Mouse (Mus musculus) ES-Bruce4 (cell line): ENCODE measurements around the gene Cacng7. TPM values are rescaled to one million over a fixed set of nuclear protein-coding genes. Genes with fewer than 3 reads are reported as not detected.

Source experiments
- H3K27ac ChIP-seq: 2 replicates; pipeline ENCODE4 v1.5.1; 2012; ENCODE audit warnings: low read length, inconsistent platforms; ENCODE audit not compliant: insufficient read depth
- H3K27me3 ChIP-seq: 2 replicates; pipeline ENCODE4 v1.6.1; 2012; ENCODE audit warnings: mild to moderate bottlenecking, low read length, inconsistent platforms; ENCODE audit not compliant: control insufficient read depth, poor library complexity, insufficient read depth, severe bottlenecking
- H3K36me3 ChIP-seq: 2 replicates; pipeline ENCODE4 v1.6.1; 2012; ENCODE audit warnings: inconsistent platforms, mild to moderate bottlenecking, low read length, moderate library complexity; ENCODE audit not compliant: control insufficient read depth, poor library complexity, insufficient read depth, severe bottlenecking
- H3K4me1 ChIP-seq: one replicate; pipeline ENCODE4 v1.8.1; 2011; ENCODE audit warnings: low read length; ENCODE audit not compliant: control insufficient read depth, insufficient read depth
- H3K4me3 ChIP-seq: 2 replicates; pipeline ENCODE4 v1.5.1; 2011; ENCODE audit warnings: low read depth, mild to moderate bottlenecking, low read length
- H3K9ac ChIP-seq: 2 replicates; pipeline ENCODE4 v1.6.1; 2012; ENCODE audit warnings: low read depth, mild to moderate bottlenecking, inconsistent platforms; ENCODE audit not compliant: poor library complexity, severe bottlenecking
- H3K9me3 ChIP-seq: replicated peaks from 2 replicates; pipeline ENCODE4 v1.6.1; 2012; ENCODE audit warnings: mild to moderate bottlenecking, low read length, inconsistent platforms; ENCODE audit not compliant: control insufficient read depth, poor library complexity, insufficient read depth, severe bottlenecking
- CTCF ChIP-seq: IDR thresholded peaks from one replicate; pipeline ENCODE4 v1.8.1; 2011; ENCODE audit warnings: low read depth, low read length
- EP300 ChIP-seq: IDR thresholded peaks from 2 replicates; pipeline ENCODE4 v1.6.1; 2011; ENCODE audit warnings: low read depth, low read length; ENCODE audit not compliant: insufficient read depth
- POLR2A ChIP-seq: IDR thresholded peaks from one replicate; pipeline ENCODE4 v1.8.1; 2011; ENCODE audit warnings: low read length; ENCODE audit not compliant: insufficient read depth
- polyA plus RNA-seq: library from polyadenylated mRNA; stranded (reverse); fragments of >200 nt; gene quantifications from 2 replicates; pipeline ENCODE4 v1.2.4, GENCODE M21; 2011; ENCODE audit warnings: low read depth; ENCODE audit not compliant: missing spikeins, insufficient read depth, insufficient read length

Gene Cacng7
- polyA plus RNA-seq, 1 experiment: 57.6 TPM

- H3K27me3 ChIP-seq: no peaks in the 10 kb centered on the region
- H3K9me3 ChIP-seq: no peaks in the 10 kb centered on the region
- no peaks in the 10 kb centered on the region for H3K4me1 ChIP-seq
- 0 out of 2 replicates have a peak overlapping the region, but pooled peaks have one; percentile 10 for H3K27ac ChIP-seq
- H3K4me3 ChIP-seq: peak overlapping the region; percentile 68
- H3K36me3 ChIP-seq: no peaks in the 10 kb centered on the region
- TF ChIP-seq CTCF (no peak), POLR2A (no peak), EP300 (no peak)
- peak overlapping the region; percentile 92 for H3K9ac ChIP-seq
These were observed 535 bp upstream of the Cacng7 start for GRCm38 (mm10) chr7:3332224-3332615.

GRCm38 (mm10) chr7:3333542-3333941, 787 bp downstream of the Cacng7 start:
- no peak for TF ChIP-seq EP300
- no peak for TF ChIP-seq CTCF
- TF ChIP-seq POLR2A: no peak
- no peaks in the 10 kb centered on the region for H3K27me3 ChIP-seq
- no peaks in the 10 kb centered on the region for H3K36me3 ChIP-seq
- H3K9ac ChIP-seq: peak overlapping the region; percentile 92
- no peaks in the 10 kb centered on the region for H3K4me1 ChIP-seq
- peak overlapping the region; percentile 39 for H3K27ac ChIP-seq
- no peaks in the 10 kb centered on the region for H3K9me3 ChIP-seq
- peak overlapping the region; percentile 73 for H3K4me3 ChIP-seq

- H3K27me3 ChIP-seq: no peaks in the 10 kb centered on the region
- peaks cover under 1% of the 10 kb centered on the region for H3K4me1 ChIP-seq
- H3K4me3 ChIP-seq: peak overlapping the region; percentile 13
- H3K36me3 ChIP-seq: peaks cover 10% of the 10 kb centered on the region
- H3K9me3 ChIP-seq: no peaks in the 10 kb centered on the region
- no peak overlapping the region for H3K27ac ChIP-seq
- TF ChIP-seq POLR2A: no peak
- peak; percentile 61 for TF ChIP-seq CTCF
- 0 out of 2 replicates have a peak, but pooled peaks have one; percentile 15 for TF ChIP-seq EP300
- H3K9ac ChIP-seq: peak overlapping the region; percentile 16; the same call in 1 of the 2 replicates
These were observed 3.7 kb downstream of the Cacng7 start for GRCm38 (mm10) chr7:3336412-3336811.

- Histone ChIP-seq H3K27ac (no peak overlapping the region), H3K27me3 (no peaks in the 10 kb centered on the region), H3K9me3 (no peaks in the 10 kb centered on the region), H3K36me3 (peaks cover 13% of the 10 kb centered on the region), H3K4me1 (peaks cover 2% of the 10 kb centered on the region), H3K9ac (no peak overlapping the region), H3K4me3 (peak overlapping the region; percentile 58)
- TF ChIP-seq POLR2A (no peak), CTCF (peak; percentile 12), EP300 (no peak)
These were observed 5.7 kb downstream of the Cacng7 start for GRCm38 (mm10) chr7:3338286-3338935.

GRCm38 (mm10) chr7:3339010-3339409, 6.3 kb downstream of the Cacng7 start:
- H3K4me1 ChIP-seq: peaks cover 4% of the 10 kb centered on the region
- no peak overlapping the region for H3K27ac ChIP-seq
- no peaks in the 10 kb centered on the region for H3K9me3 ChIP-seq
- H3K36me3 ChIP-seq: peaks cover 15% of the 10 kb centered on the region
- no peak overlapping the region for H3K9ac ChIP-seq
- H3K4me3 ChIP-seq: peak overlapping the region; percentile 58
- TF ChIP-seq EP300: no peak
- TF ChIP-seq POLR2A: no peak
- TF ChIP-seq CTCF: peak; percentile 83
- H3K27me3 ChIP-seq: no peaks in the 10 kb centered on the region

- TF ChIP-seq EP300 (no peak), POLR2A (no peak), CTCF (no peak)
- H3K27ac ChIP-seq: no peak overlapping the region
- H3K9ac ChIP-seq: no peak overlapping the region
- no peaks in the 10 kb centered on the region for H3K27me3 ChIP-seq
- no peak overlapping the region for H3K4me3 ChIP-seq
- peaks cover 15% of the 10 kb centered on the region for H3K36me3 ChIP-seq
- H3K4me1 ChIP-seq: peaks cover 5% of the 10 kb centered on the region
- H3K9me3 ChIP-seq: no peaks in the 10 kb centered on the region
These were observed 11.1 kb downstream of the Cacng7 start for GRCm38 (mm10) chr7:3343861-3344260.
